Mouse (Mus musculus): Measurements from ENCODE around the gene Aldh1a1. TPM values are rescaled to one million over a fixed set of nuclear protein-coding genes. Genes with fewer than 3 reads are reported as not detected.

The Aldh1a1 gene
- polyA plus RNA-seq, 1 experiment from 2014 or later: 0.36 TPM

DNA sequence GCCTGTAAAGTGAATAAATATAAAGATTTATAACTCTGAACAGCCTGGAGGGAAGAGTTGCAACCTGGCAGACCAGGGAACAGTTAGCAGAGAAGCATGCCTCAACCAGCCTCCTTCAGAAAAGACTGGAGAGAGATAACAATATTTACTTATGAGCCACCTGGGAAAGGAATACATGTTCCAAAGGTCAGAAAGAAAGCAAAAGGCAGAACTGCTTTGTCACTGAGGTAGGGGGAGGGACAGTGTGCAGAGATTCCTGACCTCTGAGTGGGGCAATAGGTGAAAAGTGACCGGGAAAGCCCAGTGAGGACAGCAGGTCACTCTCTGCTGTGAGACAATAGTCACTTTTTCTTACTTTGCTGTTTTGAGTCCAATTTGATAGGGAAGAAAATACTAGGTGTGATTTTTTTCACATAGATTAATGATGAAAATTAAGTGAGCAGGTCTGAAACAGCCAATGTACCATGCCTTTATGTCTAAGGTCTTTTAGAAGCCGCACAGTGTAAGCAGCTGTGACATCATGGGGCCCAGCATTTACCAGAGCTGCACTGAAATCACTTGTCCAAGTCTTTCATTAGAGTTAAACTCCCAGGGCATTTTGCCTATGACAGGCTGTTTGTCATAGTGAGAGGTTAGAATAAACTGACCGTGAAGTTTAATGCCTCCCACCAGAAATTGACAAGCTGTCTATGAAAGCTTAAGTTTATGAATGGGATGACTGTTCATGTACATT is 161.8 kb downstream of the Aldh1a1 start:
- WGBS: 79% methylated on average over 3 of the region's 3 CpGs
- ATAC-seq: no peak
- no peak overlapping the region for H3K4me3 ChIP-seq (ENCODE audit: low read depth, low read length)

DNA sequence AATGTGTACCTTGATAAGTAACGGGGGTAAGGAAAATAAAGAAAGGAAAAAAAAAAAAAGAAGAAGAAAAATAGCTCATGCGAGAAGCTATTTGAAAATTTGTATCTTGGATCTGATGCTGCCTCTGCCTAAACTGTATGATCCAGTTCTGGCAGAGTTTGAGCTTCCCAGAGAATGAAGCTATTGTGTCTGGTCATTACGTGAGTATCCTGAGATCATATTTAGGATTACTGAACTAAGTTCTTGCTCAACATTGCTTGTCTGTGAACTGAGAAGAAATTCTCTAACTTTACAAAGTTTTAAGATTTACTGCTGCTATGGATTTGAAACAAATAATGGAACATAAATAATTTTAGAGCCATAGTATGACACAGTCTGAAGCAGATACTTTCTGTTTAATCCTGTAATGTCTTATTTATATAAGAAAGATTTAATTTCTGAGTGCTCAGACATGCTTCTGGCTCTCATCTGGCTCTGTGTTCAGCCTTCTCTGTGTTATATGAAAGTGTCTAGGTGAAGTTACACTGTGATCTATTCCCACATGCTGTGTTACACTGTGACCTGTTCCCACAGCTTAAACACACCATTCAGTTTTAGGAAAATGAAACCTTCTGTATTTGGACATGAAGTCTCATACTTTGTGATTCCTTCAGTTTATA is 185.3 kb downstream of the Aldh1a1 start:
- H3K4me2 ChIP-seq (ENCODE audit: low read length): no peak overlapping the region
- no peak for ATAC-seq
- WGBS: 86% methylated on average over 3 of the region's 3 CpGs

More for the DNA sequence above, 161.8 kb downstream of the Aldh1a1 start:
- no peak overlapping the region for H3K27ac ChIP-seq (ENCODE audit: low read depth, low read length)
- H3K9ac ChIP-seq (ENCODE audit: low read length): no peak overlapping the region
- DNase-seq (ENCODE audit: low spot score): no peak
- H3K4me1 ChIP-seq (ENCODE audit: control insufficient read depth, insufficient read depth, low read length): no peaks in the 10 kb centered on the region
- H3K36me3 ChIP-seq (ENCODE audit: control insufficient read depth, insufficient read depth, low read length): no peaks in the 10 kb centered on the region
- no peaks in the 10 kb centered on the region for H3K9me3 ChIP-seq (replicated peaks; ENCODE audit: control insufficient read depth, low read length)
- no peak overlapping the region for H3K4me2 ChIP-seq (ENCODE audit: low read length)
- H3K27me3 ChIP-seq (replicated peaks; ENCODE audit: control insufficient read depth, insufficient read depth, low read length): no peaks in the 10 kb centered on the region

More for the DNA sequence above, 185.3 kb downstream of the Aldh1a1 start:
- H3K36me3 ChIP-seq (ENCODE audit: control insufficient read depth, insufficient read depth, low read length): no peaks in the 10 kb centered on the region
- H3K9me3 ChIP-seq (replicated peaks; ENCODE audit: control insufficient read depth, low read length): no peaks in the 10 kb centered on the region
- no peaks in the 10 kb centered on the region for H3K27me3 ChIP-seq (replicated peaks; ENCODE audit: control insufficient read depth, insufficient read depth, low read length)
- no peak overlapping the region for H3K4me3 ChIP-seq (ENCODE audit: low read depth, low read length)
- no peak overlapping the region for H3K27ac ChIP-seq (ENCODE audit: low read depth, low read length)
- DNase-seq (ENCODE audit: low spot score): no peak
- H3K9ac ChIP-seq (ENCODE audit: low read length): no peak overlapping the region
- H3K4me1 ChIP-seq (ENCODE audit: control insufficient read depth, insufficient read depth, low read length): no peaks in the 10 kb centered on the region

Other genes with a start within 250 kb of the Aldh1a1 start
- 4.9 and 7.8 TPM in 2 replicates for gene Anxa1, start 101.8 kb upstream of the Aldh1a1 start, polyA plus RNA-seq (2014; fragmentation: Nextera tagmentation; extraction: Ambion mirVana)
- gene Aldh1a7, start 234.8 kb downstream of the Aldh1a1 start, polyA plus RNA-seq (2014; fragmentation: Nextera tagmentation; extraction: Ambion mirVana): 0.19 and 0.72 TPM in 2 replicates